28 mouse cellular contexts compared by ENCODE assay signal in the genomic region with DNA sequence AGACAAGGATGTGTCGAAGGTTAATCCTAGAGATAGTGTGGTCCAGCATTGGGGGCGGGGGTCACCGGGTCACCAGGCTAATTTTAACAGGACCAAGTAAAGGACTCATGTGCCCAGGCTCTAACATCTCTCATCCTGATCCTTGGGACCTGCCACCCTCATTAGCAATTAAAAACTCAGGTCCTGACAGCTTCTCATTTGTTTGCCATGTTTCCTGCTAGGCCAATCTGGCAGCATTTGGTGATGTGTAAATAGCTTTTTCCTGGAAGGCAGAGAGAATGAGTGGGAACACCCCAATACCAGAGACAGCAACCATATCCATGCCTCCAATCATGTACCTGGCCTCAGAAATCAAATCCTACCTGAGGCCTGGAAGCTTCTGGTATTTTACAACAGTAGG. TPM values are rescaled to one million over a fixed set of nuclear protein-coding genes. Genes with fewer than 3 reads are reported as not detected.
"Had no signal": no experiment of that assay in that cellular context is flagged by ENCODE, and none has a peak within 500 bp of the region (broad histone marks: within the 10 kb centered on the region; RNA-seq: fewer than 3 reads in every experiment).

No protein-coding gene starts in this region.

- H3K27ac ChIP-seq: kidney, postnatal 0 days; layer of hippocampus, adult 2 months; liver, embryonic 13.5 days; midbrain, embryonic 13.5 days; neural tube, embryonic 12.5 days; neural tube, embryonic 15.5 days had no signal

- DNase-seq: kidney, adult 2 months; kidney, postnatal 25 days; layer of hippocampus, adult 9-11 months; liver, embryonic 13.5 days; lung, adult 2 months; lung, postnatal 14 days; lung, postnatal 4 days; right cerebral cortex, adult 18-20 months; right cerebral cortex, postnatal 14 days; right cerebral cortex, postnatal 4 days; spleen, adult 18-20 months; thymus, adult 2 months; thymus, postnatal 14 days; thymus, postnatal 4 days had no signal

- H3K9ac ChIP-seq: liver, embryonic 13.5 days; midbrain, embryonic 13.5 days; neural tube, embryonic 12.5 days; neural tube, embryonic 15.5 days had no signal

- H3K4me1 ChIP-seq: liver, embryonic 13.5 days had no signal

- H3K36me3 ChIP-seq: neural tube, embryonic 15.5 days had no signal

- ATAC-seq: midbrain, embryonic 13.5 days had no signal

- H3K9me3 ChIP-seq: liver, embryonic 13.5 days; midbrain, embryonic 13.5 days; neural tube, embryonic 12.5 days; neural tube, embryonic 15.5 days had no signal

- H3K4me2 ChIP-seq: liver, embryonic 13.5 days; midbrain, embryonic 13.5 days; neural tube, embryonic 12.5 days; neural tube, embryonic 15.5 days had no signal

- H3K27me3 ChIP-seq: liver, embryonic 13.5 days; midbrain, embryonic 13.5 days; neural tube, embryonic 12.5 days; neural tube, embryonic 15.5 days had no signal

- H3K4me3 ChIP-seq: layer of hippocampus, adult 2 months; liver, embryonic 13.5 days; midbrain, embryonic 13.5 days; neural tube, embryonic 12.5 days; neural tube, embryonic 15.5 days had no signal

RNA-seq across cellular contexts. Expression of gene Fgf23, which starts 59.2 kb away (rescaled TPM):
- total RNA-seq: liver, adult 2 months; megakaryocyte progenitor cell, adult 5-6 weeks; megakaryocyte-erythroid progenitor cell, adult 5-6 weeks had no signal
- polyA plus RNA-seq: kidney, adult 2 months; kidney, embryonic 14.5 days; kidney, postnatal 0 days; large intestine, adult 2 months; limb, embryonic 11.5 days; liver, adult 2 months; liver, embryonic 13.5 days; liver, embryonic 16.5 days; lung, adult 2 months; lung, embryonic 16.5 days; neural tube, embryonic 12.5 days; stomach, embryonic 16.5 days had no signal
